Mouse (Mus musculus) heart, embryonic 12.5 days (tissue): ENCODE data around the gene Tnks1bp1. TPM values are rescaled to one million over a fixed set of nuclear protein-coding genes. Genes with fewer than 3 reads are reported as not detected.

Experiments used
- ATAC-seq: fragments of 200-750 bp; cut with Nextera tagmentation; 2 replicates; pipeline ENCODE4 v1.8.0; 2017; ENCODE audit warnings: moderate TSS enrichment, moderate library complexity; ENCODE audit not compliant: insufficient number of reproducible peaks, low FRiP score
- H3K27ac ChIP-seq: fragments of 300-500 bp; sonication (generic); 2 replicates; pipeline ENCODE4 v1.5.1; 2016; ENCODE audit warnings: mild to moderate bottlenecking, moderate library complexity; ENCODE audit not compliant: poor library complexity, severe bottlenecking
- H3K27me3 ChIP-seq: fragments of 300-500 bp; sonication (generic); replicated peaks from 2 replicates; pipeline ENCODE4 v1.6.1; 2016; ENCODE audit warnings: mild to moderate bottlenecking, moderate library complexity
- H3K36me3 ChIP-seq: fragments of 300-500 bp; sonication (generic); 2 replicates; pipeline ENCODE4 v1.6.1; 2016; ENCODE audit warnings: mild to moderate bottlenecking, moderate library complexity
- H3K4me1 ChIP-seq: fragments of 300-500 bp; sonication (generic); replicated peaks from 2 replicates; pipeline ENCODE4 v1.6.1; 2016; ENCODE audit warnings: mild to moderate bottlenecking
- H3K4me2 ChIP-seq: fragments of 300-500 bp; sonication (generic); 2 replicates; pipeline ENCODE4 v1.6.1; 2016; ENCODE audit warnings: mild to moderate bottlenecking, moderate library complexity
- H3K4me3 ChIP-seq: fragments of 300-500 bp; sonication (generic); 2 replicates; pipeline ENCODE4 v1.5.1; 2016; ENCODE audit warnings: mild to moderate bottlenecking
- H3K9ac ChIP-seq: fragments of 300-500 bp; sonication (generic); 2 replicates; pipeline ENCODE4 v1.6.1; 2016; ENCODE audit warnings: mild to moderate bottlenecking, moderate library complexity
- H3K9me3 ChIP-seq: fragments of 300-500 bp; sonication (generic); replicated peaks from 2 replicates; pipeline ENCODE4 v1.6.1; 2016; ENCODE audit warnings: mild to moderate bottlenecking, moderate library complexity
- WGBS: fragments of 180-500 bp; shearing (Covaris S2); methylation state at CpG from one replicate; pipeline ENCODE4 v1.1.7; 2016; 5-methylcytosine and 5-hydroxymethylcytosine counted together
- polyA plus RNA-seq: library from polyadenylated mRNA; unstranded; fragments of >200 nt; fragmentation: Nextera tagmentation; extraction: Ambion mirVana; gene quantifications from 2 replicates; pipeline ENCODE4 v1.2.1, GENCODE M21; 2016

Tnks1bp1 gene
- polyA plus RNA-seq, 1 experiment from 2014 or later, result 33.2 TPM

DNA sequence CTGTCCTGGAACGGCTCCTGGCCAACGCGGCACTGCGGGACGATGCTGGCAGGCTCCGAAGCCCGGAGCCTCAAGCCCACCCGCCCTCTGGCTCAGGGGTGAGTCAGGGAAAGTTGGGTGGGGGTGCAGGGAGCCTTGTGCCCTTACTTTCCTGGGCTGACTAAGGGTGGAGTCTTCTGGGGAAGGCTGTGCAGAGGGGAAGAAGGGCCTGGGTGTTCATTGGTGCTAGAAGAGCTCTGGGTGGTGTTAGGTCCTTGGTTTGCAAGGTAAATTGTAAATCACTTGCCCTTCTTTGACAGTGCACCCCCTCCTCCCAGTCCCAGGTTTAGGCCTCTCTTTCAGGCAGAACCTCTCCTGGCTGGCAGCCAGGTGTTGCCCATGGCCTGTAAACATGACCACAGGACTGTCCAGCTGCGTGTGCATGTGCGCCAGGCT, 13.3 kb downstream of the Tnks1bp1 start:
- H3K27ac ChIP-seq, result no peak overlapping the region

DNA sequence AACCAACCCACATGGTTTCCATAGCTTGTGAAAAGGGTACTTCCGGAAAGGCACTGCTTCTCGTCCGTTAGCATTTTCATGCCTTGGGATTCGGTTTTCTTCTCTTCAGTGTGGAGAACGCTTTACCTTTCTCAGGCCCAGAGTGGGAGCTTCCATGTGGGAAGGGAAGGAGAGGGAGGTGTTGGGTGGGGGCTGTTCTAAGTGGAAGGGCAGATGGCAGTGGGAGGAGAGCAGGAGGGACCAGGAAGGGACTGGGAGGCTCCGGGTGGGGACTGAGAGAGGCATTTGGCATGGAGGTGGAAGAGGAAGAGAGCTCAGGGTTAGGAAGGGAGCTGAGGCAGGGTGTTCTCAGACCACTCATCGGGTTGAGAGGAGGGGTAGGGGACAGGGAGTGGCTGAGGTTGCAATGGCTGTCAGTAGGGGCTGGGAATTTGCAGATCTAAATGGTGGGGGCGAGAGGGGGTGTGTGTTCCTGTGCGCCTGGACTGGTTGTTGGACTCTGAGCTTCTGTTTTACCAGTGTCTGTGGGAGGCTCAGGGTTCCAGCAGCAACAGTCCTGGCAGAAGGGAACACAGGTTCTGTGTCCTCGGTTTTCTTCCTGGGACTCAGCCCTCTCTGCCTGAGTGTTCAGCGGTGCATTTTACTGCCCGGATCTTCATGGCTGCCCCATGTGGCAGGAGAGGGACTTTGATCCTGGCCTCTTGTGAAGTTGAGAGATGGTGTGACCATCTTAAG, 17.5 kb downstream of the Tnks1bp1 start:
- Histone ChIP-seq H3K9me3 (no peaks in the 10 kb centered on the region), H3K36me3 (peaks cover 44% of the 10 kb centered on the region), H3K27me3 (no peaks in the 10 kb centered on the region), H3K4me2 (no peak overlapping the region), H3K9ac (no peak overlapping the region), H3K4me3 (no peak overlapping the region), H3K4me1 (peaks cover 23% of the 10 kb centered on the region), H3K27ac (no peak overlapping the region)
- no peak for ATAC-seq
- 80% methylated on average over 12 of the region's 12 CpGs for WGBS

More for the DNA sequence above, 13.3 kb downstream of the Tnks1bp1 start:
- peaks cover 69% of the 10 kb centered on the region for H3K36me3 ChIP-seq
- WGBS, result 25% methylated on average over 10 of the region's 10 CpGs
- H3K9ac ChIP-seq, result peak overlapping the region; percentile 70
- no peaks in the 10 kb centered on the region for H3K9me3 ChIP-seq
- 0 out of 2 replicates have a peak, but pooled peaks have one; percentile 2 for ATAC-seq
- peak overlapping the region; percentile 73 for H3K4me2 ChIP-seq
- H3K27me3 ChIP-seq, result no peaks in the 10 kb centered on the region
- peak overlapping the region; percentile 44 for H3K4me3 ChIP-seq
- H3K4me1 ChIP-seq, result peaks cover 24% of the 10 kb centered on the region

DNA sequence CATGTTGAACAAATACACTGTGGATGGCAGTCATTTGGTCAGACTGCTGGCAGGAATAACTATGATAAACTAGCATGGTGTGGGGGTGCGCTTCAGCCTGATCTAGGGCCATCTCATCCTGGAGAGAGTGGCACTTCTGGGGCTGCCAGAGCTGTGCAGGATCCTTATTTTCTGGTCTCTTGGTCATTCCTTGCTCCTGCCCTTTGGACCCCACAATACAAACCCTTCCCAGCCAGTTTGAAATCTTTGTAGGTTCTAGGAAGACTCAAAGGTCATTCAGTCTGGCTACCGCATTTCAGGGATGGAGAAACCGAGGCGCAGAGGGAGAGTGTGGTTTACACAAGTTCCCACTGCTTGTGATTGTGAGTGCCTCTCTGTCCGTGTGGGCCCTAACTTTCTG, 19.1 kb downstream of the Tnks1bp1 start:
- 87% methylated on average over 5 of the region's 5 CpGs for WGBS
- Histone ChIP-seq H3K4me1 (peaks cover 13% of the 10 kb centered on the region), H3K4me3 (no peak overlapping the region), H3K36me3 (peaks cover 54% of the 10 kb centered on the region), H3K9me3 (no peaks in the 10 kb centered on the region), H3K27me3 (no peaks in the 10 kb centered on the region), H3K27ac (no peak overlapping the region), H3K9ac (no peak overlapping the region), H3K4me2 (no peak overlapping the region)
- no peak for ATAC-seq

DNA sequence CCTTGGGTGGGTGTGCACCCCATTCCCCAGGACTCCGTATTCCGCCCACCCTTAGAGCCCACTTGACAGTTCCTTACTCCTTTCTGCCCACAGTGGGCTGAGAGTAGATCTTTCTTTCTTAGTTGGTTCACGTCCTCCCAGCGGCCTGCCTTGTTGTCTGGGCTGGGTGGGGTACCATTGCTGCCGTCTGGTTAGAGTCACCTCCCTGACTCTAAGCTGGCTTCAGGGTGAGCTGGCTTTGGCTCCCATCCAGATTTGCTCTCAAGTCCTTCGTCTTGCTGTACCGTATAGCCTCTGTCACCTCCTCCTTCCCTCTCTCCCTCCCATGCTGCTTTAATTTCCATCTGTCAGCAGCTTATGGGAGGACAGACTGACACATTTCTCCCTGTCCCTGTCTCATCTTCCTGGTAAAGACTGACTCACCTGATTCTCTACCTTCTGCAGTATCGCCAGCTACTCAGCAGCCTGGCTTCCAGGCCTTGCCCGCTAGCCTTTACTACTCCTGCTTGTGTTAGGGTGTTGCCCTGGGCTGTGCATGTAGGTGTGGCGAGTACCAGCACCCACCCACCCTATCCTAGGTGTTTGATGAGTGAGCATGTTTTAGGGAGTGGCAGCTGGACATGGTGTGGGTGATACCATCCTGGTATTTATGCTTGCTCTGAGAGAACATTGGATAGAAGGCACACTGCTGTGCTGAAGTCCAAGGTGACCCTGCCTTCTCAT, 20.2 kb downstream of the Tnks1bp1 start:
- no peaks in the 10 kb centered on the region for H3K27me3 ChIP-seq
- no peak overlapping the region for H3K9ac ChIP-seq
- H3K4me2 ChIP-seq, result no peak overlapping the region
- no peak for ATAC-seq
- peaks cover 54% of the 10 kb centered on the region for H3K36me3 ChIP-seq
- H3K4me1 ChIP-seq, result peaks cover 13% of the 10 kb centered on the region
- no peaks in the 10 kb centered on the region for H3K9me3 ChIP-seq
- H3K4me3 ChIP-seq, result no peak overlapping the region
- H3K27ac ChIP-seq, result no peak overlapping the region
- WGBS, result 62% methylated on average over 10 of the region's 10 CpGs

DNA sequence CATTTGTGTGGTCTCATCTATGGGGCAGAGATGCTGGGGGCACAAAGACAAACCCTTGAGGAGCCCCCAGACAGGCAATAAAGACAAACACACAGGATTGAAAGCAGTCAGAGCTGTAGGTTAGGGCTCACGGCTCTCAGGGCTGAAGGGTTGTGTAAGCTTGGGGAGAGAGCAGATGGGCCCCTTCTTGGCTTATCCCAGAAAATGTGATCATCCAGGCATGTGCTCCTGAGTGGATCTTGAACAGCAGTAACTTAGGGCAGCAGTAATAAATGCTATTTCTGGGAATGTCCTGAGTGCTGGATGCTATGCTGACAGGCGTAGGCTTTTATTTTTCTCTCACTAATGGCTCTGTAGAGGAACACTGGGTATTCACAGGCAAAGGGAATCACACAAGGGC, 20.8 kb downstream of the Tnks1bp1 start:
- H3K9me3 ChIP-seq, result no peaks in the 10 kb centered on the region
- WGBS, result 79% methylated on average over 2 of the region's 2 CpGs
- no peak overlapping the region for H3K4me2 ChIP-seq
- H3K4me3 ChIP-seq, result no peak overlapping the region
- peaks cover 53% of the 10 kb centered on the region for H3K36me3 ChIP-seq
- no peak overlapping the region for H3K27ac ChIP-seq
- H3K4me1 ChIP-seq, result peaks cover 13% of the 10 kb centered on the region
- no peak for ATAC-seq
- no peaks in the 10 kb centered on the region for H3K27me3 ChIP-seq
- no peak overlapping the region for H3K9ac ChIP-seq

DNA sequence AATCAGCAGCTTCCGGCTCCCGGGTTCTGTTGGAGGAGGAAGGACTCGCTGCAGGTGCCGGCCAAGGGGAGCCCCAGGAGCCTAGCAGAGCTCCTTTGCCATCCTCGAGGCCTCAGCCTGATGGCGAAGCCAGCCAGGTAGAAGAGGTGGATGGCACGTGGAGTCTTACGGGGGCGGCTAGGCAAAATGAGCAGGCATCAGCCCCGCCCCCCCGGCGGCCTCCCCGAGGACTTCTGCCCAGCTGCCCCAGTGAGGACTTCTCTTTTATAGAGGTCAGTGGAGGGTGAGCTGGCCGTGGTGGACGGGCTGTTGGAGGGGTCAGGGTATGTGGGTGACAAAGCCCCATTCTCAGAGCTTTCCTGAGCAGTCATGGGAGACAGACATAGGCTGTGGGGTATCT, 22.3 kb downstream of the Tnks1bp1 start:
- no peak overlapping the region for H3K9ac ChIP-seq
- H3K27me3 ChIP-seq, result no peaks in the 10 kb centered on the region
- WGBS, result 70% methylated on average over 15 of the region's 15 CpGs
- H3K27ac ChIP-seq, result no peak overlapping the region
- H3K4me1 ChIP-seq, result peaks cover 13% of the 10 kb centered on the region
- no peak overlapping the region for H3K4me2 ChIP-seq
- no peak for ATAC-seq
- H3K4me3 ChIP-seq, result no peak overlapping the region
- no peaks in the 10 kb centered on the region for H3K9me3 ChIP-seq
- H3K36me3 ChIP-seq, result peaks cover 51% of the 10 kb centered on the region

DNA sequence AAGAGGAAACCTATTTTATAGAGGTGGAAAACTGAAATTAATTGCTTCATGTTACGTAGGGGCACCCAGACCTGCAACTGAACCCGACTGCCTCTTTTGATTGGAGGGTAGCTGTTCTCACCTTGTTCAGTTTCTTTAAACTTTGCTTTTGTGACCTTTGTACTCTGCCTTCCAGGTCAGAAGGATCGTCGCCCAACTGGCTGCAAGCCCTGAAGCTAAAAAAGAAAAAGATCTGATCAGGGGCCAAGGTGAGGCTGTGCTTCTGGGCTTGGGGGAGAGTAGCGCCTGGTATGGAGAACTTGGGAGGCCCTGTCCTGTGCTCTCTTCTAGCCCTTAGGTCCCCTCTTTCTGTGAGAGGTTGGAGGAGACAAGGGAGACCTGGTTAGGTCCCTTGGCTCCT, 24.1 kb downstream of the Tnks1bp1 start:
- ATAC-seq, result no peak
- no peak overlapping the region for H3K4me2 ChIP-seq
- H3K27ac ChIP-seq, result no peak overlapping the region
- H3K9me3 ChIP-seq, result no peaks in the 10 kb centered on the region
- WGBS, result 91% methylated on average over 5 of the region's 5 CpGs
- H3K36me3 ChIP-seq, result peaks cover 44% of the 10 kb centered on the region
- no peak overlapping the region for H3K9ac ChIP-seq
- H3K4me3 ChIP-seq, result no peak overlapping the region
- no peaks in the 10 kb centered on the region for H3K27me3 ChIP-seq
- H3K4me1 ChIP-seq, result peaks cover 13% of the 10 kb centered on the region

DNA sequence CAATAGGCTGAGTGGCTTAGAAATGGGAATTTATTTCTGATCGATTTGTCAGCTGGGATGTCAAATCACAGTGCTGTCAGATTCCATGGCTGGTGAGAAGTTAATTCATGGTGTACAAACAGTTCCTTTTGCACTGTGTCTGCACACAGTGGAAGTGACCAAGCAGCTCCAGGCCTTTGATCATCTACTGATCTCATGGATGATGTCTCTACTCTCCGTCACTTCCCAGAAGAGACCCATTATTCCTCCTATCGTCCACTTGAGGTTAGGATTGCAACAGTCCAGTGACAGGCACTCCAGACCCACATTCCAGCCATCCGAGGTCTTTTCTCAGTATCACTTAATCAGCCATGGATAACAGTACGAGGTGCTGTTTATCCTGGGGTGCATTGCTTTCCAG, 25.9 kb downstream of the Tnks1bp1 start:
- H3K4me3 ChIP-seq, result no peak overlapping the region
- WGBS, result 59% methylated on average over 5 of the region's 5 CpGs
- no peak overlapping the region for H3K9ac ChIP-seq
- no peaks in the 10 kb centered on the region for H3K9me3 ChIP-seq
- no peak overlapping the region for H3K27ac ChIP-seq
- 0 out of 2 replicates have a peak, but pooled peaks cover under 1% of the 10 kb centered on the region for H3K4me1 ChIP-seq
- ATAC-seq, result no peak
- H3K27me3 ChIP-seq, result no peaks in the 10 kb centered on the region
- H3K4me2 ChIP-seq, result no peak overlapping the region
- H3K36me3 ChIP-seq, result peaks cover 44% of the 10 kb centered on the region

DNA sequence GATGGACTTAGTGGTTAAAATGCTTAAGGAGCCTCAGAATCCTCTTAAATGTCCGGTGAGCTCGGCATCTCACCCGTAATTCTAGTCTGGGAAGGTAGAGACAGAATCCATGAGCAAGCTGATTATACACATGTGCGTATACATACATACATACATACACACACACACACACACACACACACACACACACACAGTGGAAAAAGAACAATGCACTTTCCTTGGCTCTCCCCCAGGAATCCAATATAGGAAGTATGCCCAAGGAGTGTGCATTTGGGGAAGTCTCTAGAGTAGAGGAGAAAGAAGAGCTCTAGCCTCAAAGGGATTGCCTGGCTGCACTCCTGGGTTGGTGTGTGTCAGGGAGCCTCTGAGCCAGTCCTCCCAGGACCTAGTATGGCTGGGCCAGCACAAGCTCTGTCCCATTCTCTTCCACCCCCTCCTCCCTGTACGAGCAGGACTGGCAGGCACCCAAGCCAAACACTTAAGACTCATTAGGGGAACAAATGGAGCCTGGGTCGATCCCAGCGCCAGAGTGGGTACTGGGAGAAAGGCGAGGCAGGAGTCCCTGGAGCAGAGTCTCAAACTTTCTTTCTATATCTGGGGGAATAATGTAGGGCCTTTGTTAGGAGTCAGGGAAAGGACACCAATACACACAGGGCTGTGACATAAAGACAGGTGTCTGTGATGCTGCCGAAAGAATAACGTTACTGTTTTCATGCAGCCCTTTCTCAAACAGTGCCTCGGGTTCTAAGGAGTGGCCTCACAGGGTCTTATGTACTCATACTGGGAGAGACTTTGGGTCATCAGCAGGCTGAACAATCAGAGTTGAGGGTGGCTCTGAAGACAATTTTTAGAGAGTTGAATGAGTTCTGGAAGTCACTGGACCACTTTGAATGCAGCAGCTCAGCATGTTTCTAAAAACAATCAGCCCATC, 41.2 kb downstream of the Tnks1bp1 start:
- ATAC-seq, result peak; percentile 79
- 51% methylated on average over 11 of the region's 11 CpGs for WGBS
- no peaks in the 10 kb centered on the region for H3K27me3 ChIP-seq
- no peak overlapping the region for H3K9ac ChIP-seq
- H3K4me1 ChIP-seq, result peaks cover 6% of the 10 kb centered on the region
- no peaks in the 10 kb centered on the region for H3K36me3 ChIP-seq
- no peak overlapping the region for H3K4me2 ChIP-seq
- H3K4me3 ChIP-seq, result no peak overlapping the region
- 0 out of 2 replicates have a peak overlapping the region, but pooled peaks have one; percentile 10 for H3K27ac ChIP-seq
- no peaks in the 10 kb centered on the region for H3K9me3 ChIP-seq

DNA sequence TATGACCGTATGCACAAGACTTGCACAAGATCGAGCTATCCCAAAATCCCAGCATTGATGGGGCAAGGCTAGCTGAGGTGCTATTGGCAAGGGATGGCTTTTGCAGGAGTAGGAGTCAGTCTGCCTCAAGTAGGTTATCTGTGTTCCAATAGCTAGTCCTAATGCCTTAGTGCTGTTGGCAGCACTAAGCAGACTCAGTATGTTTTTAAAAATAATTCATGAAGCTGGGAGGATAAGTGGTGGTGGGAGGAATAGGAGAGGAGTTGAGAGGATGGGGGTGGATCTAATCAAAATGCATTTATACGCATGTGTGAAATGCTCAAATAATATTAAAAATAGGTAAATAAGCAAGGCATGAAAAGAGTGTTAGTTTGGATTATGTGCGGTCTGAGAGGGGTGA, 43.5 kb downstream of the Tnks1bp1 start:
- no peak overlapping the region for H3K4me2 ChIP-seq
- 92% methylated on average over 4 of the region's 4 CpGs for WGBS
- no peak overlapping the region for H3K27ac ChIP-seq
- no peaks in the 10 kb centered on the region for H3K9me3 ChIP-seq
- H3K9ac ChIP-seq, result no peak overlapping the region
- no peak for ATAC-seq
- no peak overlapping the region for H3K4me3 ChIP-seq
- peaks cover 6% of the 10 kb centered on the region for H3K4me1 ChIP-seq
- H3K36me3 ChIP-seq, result no peaks in the 10 kb centered on the region
- H3K27me3 ChIP-seq, result no peaks in the 10 kb centered on the region

DNA sequence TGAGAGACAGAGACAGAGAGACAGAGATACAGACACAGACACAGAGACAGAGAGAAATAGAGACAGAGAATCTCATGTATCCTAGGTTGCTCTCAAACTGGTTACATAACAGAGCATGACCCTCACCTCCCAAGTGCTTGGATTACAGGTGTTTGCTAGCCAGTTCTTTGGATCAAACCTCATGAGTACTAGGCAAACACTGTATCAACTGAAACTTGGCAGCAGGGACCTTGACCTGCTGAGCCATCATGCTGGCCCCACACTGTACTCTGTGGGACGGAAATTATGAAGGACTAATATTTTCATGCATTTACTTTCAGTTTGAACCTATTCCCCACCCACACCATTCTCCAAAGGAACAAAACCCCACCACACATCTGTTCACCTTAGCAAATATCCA, 45.6 kb downstream of the Tnks1bp1 start:
- H3K4me1 ChIP-seq, result peaks cover 7% of the 10 kb centered on the region
- H3K9ac ChIP-seq, result no peak overlapping the region
- no peak overlapping the region for H3K4me2 ChIP-seq
- no peaks in the 10 kb centered on the region for H3K36me3 ChIP-seq
- no peaks in the 10 kb centered on the region for H3K9me3 ChIP-seq
- no peaks in the 10 kb centered on the region for H3K27me3 ChIP-seq
- no peak overlapping the region for H3K4me3 ChIP-seq
- 82% methylated on average over 1 of the region's 1 CpGs for WGBS
- no peak for ATAC-seq
- H3K27ac ChIP-seq, result no peak overlapping the region
